Mouse (Mus musculus) liver, embryonic 13.5 days (tissue): ENCODE data around the gene Etl4. TPM values are rescaled to one million over a fixed set of nuclear protein-coding genes. Genes with fewer than 3 reads are reported as not detected.
"Not testable (repeated sequence)": the region's sequence is repeated elsewhere in the genome, so short reads cannot be mapped to it uniquely, and the experiment has no call there.

Experiments
- ATAC-seq: fragments of 200-750 bp; cut with Nextera tagmentation; 2 replicates; pipeline ENCODE4 v1.8.0; 2017; ENCODE audit warnings: low read depth, mild to moderate bottlenecking, moderate number of reproducible peaks, moderate library complexity
- DNase-seq: peaks from one replicate; pipeline ENCODE4 v3.0.0; 2022
- H3K27ac ChIP-seq: fragments of 300-500 bp; sonication (generic); 2 replicates; pipeline ENCODE4 v1.5.1; 2015; ENCODE audit warnings: moderate library complexity, mild to moderate bottlenecking, inconsistent platforms
- H3K27me3 ChIP-seq: fragments of 300-500 bp; sonication (generic); 2 replicates; pipeline ENCODE4 v1.6.1; 2015; ENCODE audit warnings: mild to moderate bottlenecking, inconsistent platforms
- H3K36me3 ChIP-seq: fragments of 300-500 bp; sonication (generic); 2 replicates; pipeline ENCODE4 v1.6.1; 2015; ENCODE audit warnings: mild to moderate bottlenecking, inconsistent platforms
- H3K4me1 ChIP-seq: fragments of 300-500 bp; sonication (generic); replicated peaks from 2 replicates; pipeline ENCODE4 v1.6.1; 2015; ENCODE audit warnings: inconsistent platforms
- H3K4me2 ChIP-seq: fragments of 300-500 bp; sonication (generic); 2 replicates; pipeline ENCODE4 v1.6.1; 2015; ENCODE audit warnings: inconsistent platforms, mild to moderate bottlenecking, moderate library complexity
- H3K4me3 ChIP-seq: fragments of 300-500 bp; sonication (generic); replicated peaks from 2 replicates; pipeline ENCODE4 v1.5.1; 2015; ENCODE audit warnings: mild to moderate bottlenecking, inconsistent platforms
- H3K9ac ChIP-seq: fragments of 300-500 bp; sonication (generic); 2 replicates; pipeline ENCODE4 v1.6.1; 2015; ENCODE audit warnings: mild to moderate bottlenecking, inconsistent platforms
- H3K9me3 ChIP-seq: fragments of 300-500 bp; sonication (generic); replicated peaks from 2 replicates; pipeline ENCODE4 v1.6.1; 2016; ENCODE audit warnings: inconsistent platforms
- WGBS: fragments of 180-500 bp; shearing (Covaris S2); methylation state at CpG from one replicate; pipeline ENCODE4 v1.1.7; 2015; ENCODE audit not compliant: insufficient replicate concordance; 5-methylcytosine and 5-hydroxymethylcytosine counted together
- polyA plus RNA-seq: library from polyadenylated mRNA; unstranded; fragments of >200 nt; fragmentation: Nextera tagmentation; extraction: Ambion mirVana; gene quantifications from 2 replicates; pipeline ENCODE4 v1.2.1, GENCODE M21; 2015

The Etl4 gene
- polyA plus RNA-seq, 1 experiment from 2014 or later = 2.7 TPM

DNA sequence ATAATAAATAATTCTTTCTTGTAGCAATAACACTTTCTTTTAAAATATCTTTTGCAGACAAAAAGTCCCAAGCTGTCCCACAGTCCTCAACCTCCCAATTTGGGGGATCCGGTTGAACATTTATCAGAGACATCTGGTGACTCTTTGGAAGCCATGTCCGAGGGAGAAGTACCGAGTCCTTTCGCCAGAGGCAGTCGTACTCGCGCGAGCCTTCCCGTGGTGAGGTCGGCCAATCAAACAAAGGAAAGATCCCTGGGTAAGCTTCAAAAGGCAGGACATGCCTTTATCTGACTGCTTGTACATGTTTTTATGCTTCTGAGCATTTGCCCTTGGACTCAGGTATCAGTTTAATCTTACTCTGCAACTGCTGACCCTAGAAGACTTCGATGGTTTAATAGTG, 752.3 kb downstream of the Etl4 start:
- Histone ChIP-seq H3K9ac (no peak overlapping the region), H3K27ac (no peak overlapping the region), H3K36me3 (no peaks in the 10 kb centered on the region), H3K27me3 (no peaks in the 10 kb centered on the region), H3K4me1 (no peaks in the 10 kb centered on the region), H3K4me2 (no peak overlapping the region), H3K4me3 (no peak overlapping the region), H3K9me3 (no peaks in the 10 kb centered on the region)
- DNase-seq (no peak), ATAC-seq (no peak)
- WGBS = 81% methylated on average over 11 of the region's 11 CpGs

DNA sequence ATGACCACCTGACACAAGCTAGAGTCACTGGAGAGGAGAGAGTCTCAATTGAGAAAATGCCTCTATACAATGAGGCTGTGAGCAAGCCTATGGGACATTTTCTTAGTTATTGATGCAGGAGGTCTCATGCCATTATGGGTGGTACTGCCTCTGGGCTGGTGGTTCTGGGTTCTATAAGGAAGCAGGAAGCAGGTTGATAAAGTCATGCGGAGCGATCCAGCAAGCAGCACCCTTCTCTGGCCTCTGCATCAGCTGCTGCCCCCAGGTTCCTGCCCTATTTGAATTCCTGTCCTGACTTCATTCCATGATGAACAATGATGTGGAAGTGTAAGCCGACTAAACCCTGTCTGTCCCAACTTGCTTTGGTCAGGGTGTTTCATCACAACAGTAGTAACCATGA, 753.1 kb downstream of the Etl4 start:
- Histone ChIP-seq H3K27me3 (no peaks in the 10 kb centered on the region), H3K9me3 (no peaks in the 10 kb centered on the region), H3K4me1 (no peaks in the 10 kb centered on the region), H3K27ac (no peak overlapping the region), H3K4me2 (no peak overlapping the region), H3K9ac (no peak overlapping the region), H3K36me3 (no peaks in the 10 kb centered on the region), H3K4me3 (no peak overlapping the region)
- ATAC-seq (no peak), DNase-seq (no peak)
- whole genome bisulfite sequencing = 62% methylated on average over 3 of the region's 3 CpGs

DNA sequence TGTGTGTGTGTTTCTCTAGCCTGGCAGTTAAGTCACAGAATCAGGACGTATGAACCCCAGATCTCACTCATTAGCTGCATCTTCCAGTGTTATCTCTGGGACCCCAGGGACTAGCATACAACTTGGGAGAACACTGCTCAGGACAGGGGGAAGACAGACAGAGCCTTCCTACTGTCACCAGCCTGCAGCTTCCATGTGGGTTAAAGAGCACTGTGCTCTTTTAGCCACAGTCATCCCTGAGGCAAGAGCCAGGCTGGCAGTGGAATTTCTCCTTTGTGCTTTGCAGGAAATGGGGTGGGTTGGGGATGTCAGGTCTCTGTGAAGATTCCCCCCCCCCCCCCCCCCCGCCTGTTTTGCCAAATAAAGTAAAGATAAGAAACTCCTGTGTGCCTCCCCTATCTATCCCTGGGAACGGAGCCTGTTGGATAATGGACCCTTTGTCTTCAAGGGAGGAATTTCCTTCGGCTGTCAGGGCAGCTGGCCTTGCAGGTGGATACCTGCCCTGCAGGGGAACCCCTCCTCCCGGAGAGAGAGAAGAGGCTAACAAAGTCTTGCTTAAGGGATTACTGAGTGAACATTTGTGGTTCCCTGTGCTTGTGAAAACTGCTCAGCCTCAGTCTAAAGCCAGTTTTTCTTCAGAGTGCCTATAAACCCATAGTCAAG, 755.9 kb downstream of the Etl4 start:
- no peaks in the 10 kb centered on the region for H3K27me3 ChIP-seq
- WGBS = 35% methylated on average over 4 of the region's 5 CpGs
- no peak overlapping the region for H3K4me3 ChIP-seq
- DNase-seq (no peak), ATAC-seq (no peak)
- H3K4me1 ChIP-seq = no peaks in the 10 kb centered on the region
- H3K27ac ChIP-seq = no peak overlapping the region
- no peak overlapping the region for H3K9ac ChIP-seq
- H3K36me3 ChIP-seq = no peaks in the 10 kb centered on the region
- H3K9me3 ChIP-seq = no peaks in the 10 kb centered on the region
- no peak overlapping the region for H3K4me2 ChIP-seq

DNA sequence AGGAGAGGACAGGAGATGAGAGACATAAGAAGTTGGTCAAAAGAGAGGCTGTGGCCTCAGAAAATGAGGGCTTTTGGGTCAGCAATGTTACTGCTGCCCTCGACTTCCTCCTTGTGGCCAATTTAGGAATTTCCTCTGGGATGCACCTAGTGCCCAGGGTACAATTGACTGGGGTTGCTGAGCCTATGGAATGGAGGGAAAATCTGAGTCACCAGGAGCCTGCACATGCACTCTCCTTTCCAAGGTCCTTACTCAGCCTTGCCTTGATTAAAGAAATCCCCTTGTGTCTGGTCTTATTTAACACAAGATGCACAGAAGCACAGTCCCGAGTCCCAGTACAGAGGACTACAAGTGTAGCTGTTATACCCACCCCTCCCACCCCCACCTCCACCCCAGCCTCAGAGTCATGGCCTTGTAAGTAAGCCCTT, 756.5 kb downstream of the Etl4 start:
- Histone ChIP-seq H3K9me3 (no peaks in the 10 kb centered on the region), H3K9ac (no peak overlapping the region), H3K27me3 (no peaks in the 10 kb centered on the region), H3K27ac (no peak overlapping the region), H3K4me2 (no peak overlapping the region), H3K4me1 (no peaks in the 10 kb centered on the region), H3K36me3 (no peaks in the 10 kb centered on the region), H3K4me3 (no peak overlapping the region)
- ATAC-seq = no peak
- WGBS = 46% methylated on average over 2 of the region's 2 CpGs
- no peak for DNase-seq

DNA sequence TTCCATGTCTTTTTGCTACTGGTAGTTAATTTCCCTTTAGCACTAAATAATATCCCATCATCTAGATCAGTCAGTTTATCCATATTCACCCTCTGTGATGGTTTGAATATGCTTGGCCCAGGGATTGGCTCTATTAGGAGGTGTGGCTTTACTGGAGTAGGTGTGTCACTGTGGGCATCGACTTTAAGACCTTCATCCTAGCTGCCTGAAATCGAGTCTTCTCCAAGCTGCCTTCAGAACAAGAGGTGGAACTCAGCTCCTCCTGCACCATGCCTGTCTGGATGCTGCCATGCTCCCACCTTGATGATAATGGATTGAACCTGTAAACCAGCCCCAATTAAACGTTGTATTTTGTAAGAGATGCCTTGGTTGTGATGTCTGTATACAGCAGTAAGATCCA, 758.3 kb downstream of the Etl4 start:
- Histone ChIP-seq H3K4me1 (no peaks in the 10 kb centered on the region), H3K36me3 (no peaks in the 10 kb centered on the region), H3K27me3 (no peaks in the 10 kb centered on the region), H3K9ac (no peak overlapping the region), H3K4me2 (no peak overlapping the region), H3K4me3 (no peak overlapping the region), H3K27ac (no peak overlapping the region), H3K9me3 (no peaks in the 10 kb centered on the region)
- WGBS = 73% methylated on average over 3 of the region's 3 CpGs
- no peak for DNase-seq
- no peak for ATAC-seq

DNA sequence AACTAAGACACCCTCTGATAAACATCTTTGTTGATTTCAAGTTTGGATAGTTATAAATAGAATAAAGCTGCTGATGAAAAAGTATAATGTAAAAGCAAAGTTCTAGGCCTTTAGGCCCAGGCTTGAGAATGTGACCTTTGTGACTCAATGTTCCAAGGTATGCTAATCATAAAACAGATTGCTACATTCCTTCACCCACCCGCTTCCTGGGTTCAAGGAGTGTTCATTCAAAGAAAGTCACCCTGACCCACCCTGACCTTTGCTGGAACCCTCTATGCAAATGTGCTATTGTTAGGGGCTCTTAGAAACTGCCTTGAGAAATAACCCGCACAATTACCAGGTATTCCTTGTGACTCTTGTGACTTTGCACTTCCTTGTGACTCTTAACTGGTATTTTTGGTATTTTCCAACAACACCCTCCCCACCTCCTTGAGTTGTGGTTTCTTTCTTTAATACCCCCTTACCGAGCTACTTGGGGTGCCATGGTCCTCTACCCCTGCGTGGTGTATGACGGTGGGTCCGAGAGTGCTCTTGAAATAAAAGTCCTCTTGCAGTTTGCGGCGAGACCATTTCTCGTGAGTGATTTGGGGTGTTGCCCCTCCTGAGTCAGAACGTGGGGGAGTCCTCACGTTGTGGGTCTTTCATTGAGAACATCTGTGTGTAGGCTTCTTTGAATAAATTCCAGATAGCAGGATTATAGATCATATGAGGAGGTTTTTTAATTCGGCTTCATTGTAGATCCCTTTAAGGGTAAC, 758.9 kb downstream of the Etl4 start:
- DNase-seq, H3K27me3 ChIP-seq, H3K4me1 ChIP-seq, H3K9ac ChIP-seq, H3K36me3 ChIP-seq, H3K4me3 ChIP-seq, H3K9me3 ChIP-seq, H3K4me2 ChIP-seq, H3K27ac ChIP-seq, ATAC-seq: not testable (repeated sequence)
- 76% methylated on average over 12 of the region's 12 CpGs for WGBS

DNA sequence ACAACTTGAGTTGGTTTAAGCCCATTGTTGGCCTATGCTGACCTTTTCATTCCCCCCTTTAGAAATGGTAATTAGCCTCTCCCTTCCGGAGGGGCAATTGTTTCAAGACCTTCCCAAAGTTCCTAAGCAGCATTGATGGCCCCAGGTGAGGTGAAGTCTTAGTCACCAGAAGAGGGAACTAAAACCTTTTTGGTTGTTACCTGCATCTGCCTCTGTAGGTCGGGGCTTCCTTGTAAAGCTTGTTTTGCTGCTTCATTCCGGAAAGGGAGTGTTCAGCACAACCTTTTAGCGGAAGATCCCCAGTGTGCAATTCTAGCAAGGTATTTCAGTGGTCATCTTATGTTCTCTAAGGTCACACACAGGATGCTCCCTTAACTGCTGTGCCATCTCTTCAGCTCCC, 759.8 kb downstream of the Etl4 start:
- Histone ChIP-seq H3K9ac (no peak overlapping the region), H3K4me1 (no peaks in the 10 kb centered on the region), H3K27me3 (no peaks in the 10 kb centered on the region), H3K9me3 (no peaks in the 10 kb centered on the region), H3K4me3 (no peak overlapping the region), H3K4me2 (no peak overlapping the region), H3K27ac (no peak overlapping the region), H3K36me3 (no peaks in the 10 kb centered on the region)
- WGBS = 65% methylated on average over 4 of the region's 4 CpGs
- DNase-seq (no peak), ATAC-seq (no peak)

DNA sequence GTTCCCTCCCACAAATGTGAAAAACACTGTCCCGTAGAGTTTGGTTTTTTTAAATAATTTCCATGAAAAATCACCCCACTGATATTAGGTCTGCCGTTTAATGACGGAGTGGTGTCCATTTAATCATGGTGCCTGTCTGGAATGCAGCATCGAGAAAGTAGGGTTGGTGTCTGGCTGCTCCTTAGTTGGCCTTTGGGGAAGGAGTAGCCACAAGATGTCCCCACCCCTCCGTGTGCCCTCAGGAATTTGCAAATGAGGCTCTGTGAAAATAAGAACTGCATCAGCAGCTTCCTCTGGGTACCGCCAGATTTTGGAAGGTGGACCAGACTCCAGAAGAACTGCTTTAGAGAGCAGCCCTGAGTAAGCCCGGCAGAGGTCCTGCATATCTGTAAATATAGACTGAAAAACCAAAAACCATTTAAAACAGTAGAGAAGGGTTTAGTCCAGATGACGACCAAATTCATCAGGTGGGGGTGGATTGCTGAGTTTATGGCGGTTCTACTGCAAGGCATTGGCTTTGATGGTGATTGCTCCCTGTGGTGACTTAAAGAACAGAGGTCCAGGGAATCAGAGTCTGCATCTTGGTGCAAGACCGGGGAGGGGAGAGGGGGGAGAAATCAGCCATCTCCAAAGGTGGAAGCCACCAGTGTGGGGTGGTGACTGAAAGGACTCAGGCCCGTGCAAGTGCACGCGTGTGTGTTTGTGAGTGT, 762.1 kb downstream of the Etl4 start:
- WGBS = 54% methylated on average over 13 of the region's 13 CpGs
- DNase-seq (no peak), ATAC-seq (no peak)
- no peak overlapping the region for H3K4me2 ChIP-seq
- no peaks in the 10 kb centered on the region for H3K27me3 ChIP-seq
- no peak overlapping the region for H3K9ac ChIP-seq
- no peak overlapping the region for H3K27ac ChIP-seq
- no peaks in the 10 kb centered on the region for H3K4me1 ChIP-seq
- no peaks in the 10 kb centered on the region for H3K9me3 ChIP-seq
- H3K36me3 ChIP-seq = no peaks in the 10 kb centered on the region
- no peak overlapping the region for H3K4me3 ChIP-seq

DNA sequence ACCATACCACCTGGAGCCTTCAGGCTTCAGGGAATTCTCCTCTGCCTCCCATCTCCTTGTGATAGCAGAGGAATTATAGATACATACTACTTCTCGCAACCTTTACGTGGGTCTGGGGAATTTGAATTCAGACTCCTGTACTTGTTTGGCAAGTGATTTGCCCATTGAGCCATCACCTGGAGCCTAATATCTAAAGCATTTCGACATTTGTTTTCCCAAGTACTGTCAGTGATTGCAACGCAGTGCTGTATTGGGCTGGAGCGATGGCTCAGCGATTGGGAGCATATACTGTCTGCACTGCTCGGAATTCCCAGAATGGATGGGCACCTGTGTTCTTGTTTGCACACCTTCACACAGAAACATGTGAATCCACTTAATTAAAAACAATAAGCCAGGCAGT, 762.7 kb downstream of the Etl4 start:
- Histone ChIP-seq H3K9ac (no peak overlapping the region), H3K4me1 (no peaks in the 10 kb centered on the region), H3K36me3 (no peaks in the 10 kb centered on the region), H3K4me3 (no peak overlapping the region), H3K27ac (no peak overlapping the region), H3K4me2 (no peak overlapping the region), H3K27me3 (no peaks in the 10 kb centered on the region), H3K9me3 (no peaks in the 10 kb centered on the region)
- WGBS = 74% methylated on average over 7 of the region's 7 CpGs
- no peak for ATAC-seq
- DNase-seq = no peak

DNA sequence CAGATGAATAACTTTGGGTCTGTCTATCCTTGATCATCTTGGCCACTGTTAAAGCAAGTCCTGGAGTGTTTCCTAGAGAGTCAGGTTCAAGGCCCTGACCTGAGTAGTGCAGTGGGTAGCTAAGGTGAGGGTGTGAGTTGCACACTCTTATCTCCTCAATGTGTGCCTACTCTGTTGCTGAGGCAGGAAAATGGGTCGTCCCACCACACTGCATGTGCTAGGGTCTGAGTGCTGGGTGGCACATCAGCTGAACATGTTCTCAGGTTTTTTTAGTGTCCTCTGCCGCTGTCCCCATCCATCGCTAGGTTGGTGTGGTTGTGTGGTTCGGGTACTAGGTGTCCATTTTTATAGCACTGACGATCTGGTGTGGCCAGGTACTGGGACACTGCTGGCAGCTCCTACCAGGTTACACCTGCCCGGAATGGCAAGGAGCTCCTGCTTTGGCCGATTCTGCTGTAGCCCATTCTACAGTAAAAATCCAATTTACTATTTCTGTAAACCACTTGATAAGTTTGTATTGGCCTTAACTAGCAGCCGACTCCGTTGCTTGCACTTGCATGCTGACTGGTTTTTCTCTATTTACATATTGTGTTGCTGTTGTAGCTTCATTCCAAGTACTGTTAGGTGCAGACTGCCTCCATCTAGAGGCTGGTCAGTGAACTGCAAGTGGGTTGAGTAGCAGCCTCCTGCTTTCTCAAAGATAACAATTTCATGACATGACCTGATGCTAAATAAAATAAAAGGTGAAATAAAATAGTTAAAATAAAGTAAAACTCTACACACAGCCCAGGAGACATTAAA, 763.4 kb downstream of the Etl4 start:
- Histone ChIP-seq H3K9me3 (no peaks in the 10 kb centered on the region), H3K4me1 (no peaks in the 10 kb centered on the region), H3K4me3 (no peak overlapping the region), H3K27ac (no peak overlapping the region), H3K4me2 (no peak overlapping the region), H3K36me3 (no peaks in the 10 kb centered on the region), H3K9ac (no peak overlapping the region), H3K27me3 (no peaks in the 10 kb centered on the region)
- ATAC-seq = no peak
- peak; percentile 6 for DNase-seq
- 49% methylated on average over 9 of the region's 9 CpGs for WGBS

DNA sequence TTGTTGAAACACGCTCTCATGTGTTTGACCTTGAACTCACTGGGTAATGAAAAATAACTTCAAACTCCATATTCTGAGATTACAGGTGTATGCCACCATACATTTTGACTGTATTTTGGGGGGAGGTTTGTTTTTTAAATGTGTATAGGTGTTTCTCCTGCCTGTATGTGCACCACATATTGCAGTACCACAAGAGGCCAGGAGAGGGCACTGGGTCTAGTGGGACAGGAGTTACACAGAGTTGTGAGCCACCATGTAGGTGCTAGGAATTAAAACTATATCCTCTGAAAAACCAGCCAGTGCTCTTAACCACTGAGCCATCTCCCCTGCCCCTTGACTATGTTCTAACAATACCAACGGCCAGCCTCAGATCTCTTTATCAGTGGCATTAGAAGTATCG, 766.8 kb downstream of the Etl4 start:
- Histone ChIP-seq H3K9ac (no peak overlapping the region), H3K36me3 (no peaks in the 10 kb centered on the region), H3K27ac (no peak overlapping the region), H3K27me3 (no peaks in the 10 kb centered on the region), H3K4me3 (no peak overlapping the region), H3K4me1 (no peaks in the 10 kb centered on the region), H3K9me3 (no peaks in the 10 kb centered on the region), H3K4me2 (no peak overlapping the region)
- 77% methylated on average over 3 of the region's 3 CpGs for WGBS
- DNase-seq = no peak
- ATAC-seq = no peak
